Mouse (Mus musculus) bone marrow macrophage, adult 2 months (primary cell): ENCODE results near the gene Spdye4a.

Experiments
- CTCF ChIP-seq: IDR thresholded peaks from 2 replicates; pipeline ENCODE4 v1.5.1; 2012; ENCODE audit warnings: low read depth, mild to moderate bottlenecking, low read length, moderate library complexity
- POLR2A ChIP-seq: IDR thresholded peaks from 2 replicates; pipeline ENCODE4 v1.6.1; 2012; ENCODE audit warnings: mild to moderate bottlenecking, low read depth, low read length, borderline replicate concordance

DNA sequence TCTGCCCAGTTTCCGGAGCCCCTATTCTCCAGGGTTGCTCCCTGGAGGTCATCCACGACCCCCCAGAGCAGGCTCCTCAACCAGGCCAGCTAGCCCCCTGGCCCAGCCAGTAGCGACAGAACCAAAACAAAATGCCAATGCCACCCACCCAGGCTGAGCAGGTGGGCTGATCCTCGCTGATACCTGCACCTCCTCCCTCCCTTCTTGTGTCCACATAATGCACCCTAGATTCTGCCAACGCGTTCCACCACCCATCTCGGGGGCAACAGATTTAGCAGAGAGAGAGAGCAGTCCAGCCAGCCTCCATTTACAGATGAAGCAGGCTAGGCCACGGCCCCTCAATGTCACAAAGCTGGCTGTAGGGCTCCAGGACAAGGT lies 42.3 kb upstream of the Spdye4a start:
- TF ChIP-seq POLR2A (no peak), CTCF (no peak)
